Mouse (Mus musculus) kidney, adult 9 months (tissue): ENCODE data around the gene Lrg1.

Source experiments
- DNase-seq: peaks from one replicate; pipeline ENCODE4 v3.0.0; 2022

The Lrg1 gene

GRCm38 (mm10) chr17:56072243-56072642, 49.6 kb downstream of the Lrg1 start:
- DNase-seq = no peak

GRCm38 (mm10) chr17:56071126-56071525, 50.7 kb downstream of the Lrg1 start:
- DNase-seq = no peak
